Mouse (Mus musculus): ENCODE data around the gene Zfp106. TPM values are rescaled to one million over a fixed set of nuclear protein-coding genes. Genes with fewer than 3 reads are reported as not detected.

Gene Zfp106
- polyA plus RNA-seq, 1 experiment from 2014 or later, result 54.0 TPM

DNA sequence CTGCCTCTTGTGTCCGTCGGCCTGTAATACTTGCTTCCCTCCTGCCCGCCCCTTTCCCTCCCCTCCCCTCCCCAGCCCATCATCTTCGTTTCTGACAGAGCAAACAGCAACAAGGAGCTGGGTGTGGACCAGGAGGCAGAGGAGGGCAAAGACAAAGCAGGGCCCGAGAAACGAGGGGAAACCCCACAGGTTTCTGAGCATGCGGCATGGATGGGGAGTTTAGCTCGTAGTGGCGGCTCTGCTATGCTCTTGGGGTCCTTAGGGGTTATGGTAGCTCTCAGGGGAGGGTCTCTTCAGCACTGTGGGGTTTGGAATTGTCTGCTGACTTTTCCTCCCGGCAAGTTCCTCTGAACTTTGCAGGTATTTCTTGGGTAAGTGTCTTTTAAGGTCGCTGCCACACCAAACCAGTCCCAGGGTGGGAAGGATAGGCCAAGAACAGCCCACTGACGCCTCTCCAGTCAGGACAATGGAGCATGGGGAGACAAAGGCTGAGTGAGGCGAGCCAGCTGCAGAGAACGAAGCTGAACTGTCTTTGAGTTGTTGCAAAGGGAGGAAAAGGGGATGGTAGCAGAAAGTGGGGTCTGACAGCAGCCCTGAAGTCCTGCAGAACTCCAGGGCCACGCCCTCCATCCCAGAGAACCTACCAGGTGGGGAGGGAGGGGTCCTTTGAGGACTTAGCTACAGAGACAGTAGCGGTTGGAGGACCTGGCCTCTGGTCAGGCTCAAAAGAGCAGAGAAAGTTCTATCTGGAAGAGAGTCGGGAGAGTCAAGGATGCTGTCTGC lies 62.3 kb downstream of the Zfp106 start:
- WGBS, result 33% methylated on average over 17 of the region's 17 CpGs

DNA sequence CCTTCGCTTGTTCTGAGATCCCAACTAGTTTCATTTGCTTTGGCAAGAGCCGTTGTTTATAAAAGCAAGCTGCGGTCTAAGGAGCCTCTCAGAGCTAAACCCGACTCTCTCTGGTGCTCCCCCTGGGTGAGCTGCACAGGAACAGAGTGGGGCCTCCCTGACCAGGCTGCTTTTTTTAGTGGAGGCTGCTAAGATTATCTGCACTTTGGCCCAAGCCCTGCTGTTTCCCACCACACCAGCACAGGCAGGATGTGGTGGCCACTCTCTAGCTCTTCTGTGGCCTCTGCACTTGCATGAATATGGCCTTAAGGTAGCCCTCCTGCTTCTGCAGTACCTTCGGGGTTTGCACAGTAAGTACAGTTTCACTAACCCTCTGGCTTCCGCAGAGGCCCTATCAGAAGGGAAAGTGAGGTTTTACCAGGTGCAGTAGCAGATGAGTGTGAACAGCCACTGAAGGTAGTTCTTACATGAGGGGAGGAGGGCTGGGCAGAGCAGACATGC lies 63.6 kb downstream of the Zfp106 start:
- DNase-seq, result peak; percentile 53
- no peak overlapping the region for H3K4me3 ChIP-seq (ENCODE audit: low read depth, low read length)
- no peaks in the 10 kb centered on the region for H3K9me3 ChIP-seq (ENCODE audit: low read depth, low read length)
- 0 out of 2 replicates have a peak, but pooled peaks have one; percentile 39 for ATAC-seq (ENCODE audit: insufficient read depth)
- H3K27ac ChIP-seq (ENCODE audit: low read depth), result peak overlapping the region; percentile 20; the same call in 1 of the 2 replicates
- no peak for TF ChIP-seq CTCF (IDR thresholded peaks at IDR 0.05; ENCODE audit: low read depth)
- peak overlapping the region; percentile 5; the same call in 1 of the 2 replicates for H3K4me2 ChIP-seq
- no peaks in the 10 kb centered on the region for H3K27me3 ChIP-seq (ENCODE audit: insufficient read depth, low read length)
- no peak overlapping the region for H3K9ac ChIP-seq
- WGBS, result 36% methylated on average over 6 of the region's 6 CpGs
- peaks cover 7% of the 10 kb centered on the region; the same call in 1 of the 2 replicates for H3K4me1 ChIP-seq (ENCODE audit: insufficient read depth)
- H3K36me3 ChIP-seq (ENCODE audit: insufficient read depth), result peaks cover 2% of the 10 kb centered on the region; the same call in 1 of the 2 replicates

More for the DNA sequence above, 62.3 kb downstream of the Zfp106 start:
- no peaks in the 10 kb centered on the region for H3K9me3 ChIP-seq (ENCODE audit: low read depth, low read length)
- ATAC-seq (ENCODE audit: insufficient read depth), result no peak
- H3K4me3 ChIP-seq (ENCODE audit: low read depth, low read length), result no peak overlapping the region
- H3K9ac ChIP-seq, result no peak overlapping the region; the same call in 1 of the 2 replicates
- no peaks in the 10 kb centered on the region for H3K27me3 ChIP-seq (ENCODE audit: insufficient read depth, low read length)
- H3K27ac ChIP-seq (ENCODE audit: low read depth), result no peak overlapping the region
- no peak overlapping the region for H3K4me2 ChIP-seq
- no peak for TF ChIP-seq CTCF (IDR thresholded peaks at IDR 0.05; ENCODE audit: low read depth)
- peaks cover 15% of the 10 kb centered on the region; the same call in 1 of the 2 replicates for H3K36me3 ChIP-seq (ENCODE audit: insufficient read depth)
- DNase-seq, result no peak
- peaks cover 7% of the 10 kb centered on the region; the same call in 1 of the 2 replicates for H3K4me1 ChIP-seq (ENCODE audit: insufficient read depth)

DNA sequence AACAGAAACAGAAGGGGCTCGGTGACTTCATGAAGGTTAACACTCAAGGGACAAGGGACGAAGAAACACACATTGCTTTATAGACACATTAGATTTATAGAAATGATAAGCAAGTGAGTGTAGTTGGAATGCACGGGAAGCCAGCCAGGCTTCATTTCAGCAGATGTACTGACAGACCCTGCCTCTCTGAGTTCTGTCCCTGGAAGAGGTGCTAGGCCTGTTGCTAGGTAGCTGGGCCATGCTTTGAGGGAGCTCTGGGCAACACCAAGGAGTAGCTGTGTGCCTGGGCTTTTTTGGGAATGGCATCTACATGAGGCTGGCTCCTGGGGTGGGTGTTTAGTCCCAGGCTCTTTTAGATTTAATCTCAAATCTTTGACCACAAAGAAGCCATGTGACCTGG lies 67.1 kb downstream of the Zfp106 start:
- no peak for ATAC-seq (ENCODE audit: insufficient read depth)
- 41% methylated on average over 3 of the region's 3 CpGs for WGBS

DNA sequence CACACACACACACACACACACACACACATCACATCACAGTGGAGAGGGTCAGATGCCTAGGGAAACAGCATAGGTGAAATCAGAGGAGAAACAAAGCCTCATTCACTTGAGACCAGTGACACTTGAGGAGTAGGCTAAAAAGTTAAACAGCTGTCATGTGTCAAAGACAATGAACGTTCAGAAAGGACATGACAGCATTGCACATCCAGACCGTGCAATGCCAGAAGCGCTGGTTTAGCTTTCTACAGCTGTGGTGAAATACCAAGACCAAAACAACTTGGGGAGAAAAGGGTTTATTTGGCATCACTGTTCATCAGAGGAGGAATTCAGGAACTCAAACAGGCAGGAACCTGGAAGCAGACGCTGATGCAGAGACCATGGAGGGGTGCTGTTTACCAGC lies 70.4 kb downstream of the Zfp106 start:
- Histone ChIP-seq H3K9ac (no peak overlapping the region), H3K36me3 (ENCODE audit: insufficient read depth) (no peaks in the 10 kb centered on the region), H3K4me1 (ENCODE audit: insufficient read depth) (no peaks in the 10 kb centered on the region), H3K9me3 (ENCODE audit: low read depth, low read length) (no peaks in the 10 kb centered on the region), H3K4me3 (ENCODE audit: low read depth, low read length) (no peak overlapping the region), H3K27me3 (ENCODE audit: insufficient read depth, low read length) (no peaks in the 10 kb centered on the region), H3K4me2 (no peak overlapping the region), H3K27ac (ENCODE audit: low read depth) (no peak overlapping the region)
- WGBS, result 28% methylated on average over 4 of the region's 4 CpGs
- DNase-seq, result peak; percentile 40
- no peak for TF ChIP-seq CTCF (IDR thresholded peaks at IDR 0.05; ENCODE audit: low read depth)
- no peak for ATAC-seq (ENCODE audit: insufficient read depth)

More for the DNA sequence above, 67.1 kb downstream of the Zfp106 start:
- TF ChIP-seq CTCF (IDR thresholded peaks at IDR 0.05; ENCODE audit: low read depth), result no peak
- no peaks in the 10 kb centered on the region for H3K9me3 ChIP-seq (ENCODE audit: low read depth, low read length)
- no peaks in the 10 kb centered on the region for H3K36me3 ChIP-seq (ENCODE audit: insufficient read depth)
- H3K4me1 ChIP-seq (ENCODE audit: insufficient read depth), result peaks cover 7% of the 10 kb centered on the region; the same call in 1 of the 2 replicates
- no peak overlapping the region for H3K9ac ChIP-seq
- no peaks in the 10 kb centered on the region for H3K27me3 ChIP-seq (ENCODE audit: insufficient read depth, low read length)
- DNase-seq, result no peak
- no peak overlapping the region for H3K4me3 ChIP-seq (ENCODE audit: low read depth, low read length)
- H3K27ac ChIP-seq (ENCODE audit: low read depth), result no peak overlapping the region
- H3K4me2 ChIP-seq, result no peak overlapping the region

DNA sequence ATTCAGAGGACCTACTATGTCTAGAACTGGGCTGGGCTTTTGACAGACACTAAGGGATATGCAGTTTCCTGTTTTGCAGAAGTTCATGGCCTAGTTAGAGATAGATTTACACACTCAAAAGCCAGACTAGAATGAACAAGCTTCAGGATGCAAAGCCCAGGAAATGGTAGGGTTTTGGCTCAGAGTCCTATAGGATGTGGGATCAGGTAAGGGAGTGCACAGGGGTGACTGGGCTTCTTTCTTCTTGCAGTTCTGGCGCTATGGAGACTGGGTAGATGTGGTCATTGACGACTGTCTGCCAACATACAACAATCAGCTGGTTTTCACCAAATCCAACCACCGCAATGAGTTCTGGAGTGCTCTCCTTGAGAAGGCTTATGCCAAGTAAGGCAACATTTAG lies 79.4 kb downstream of the Zfp106 start:
- no peak for DNase-seq
- WGBS, result 88% methylated on average over 3 of the region's 3 CpGs

DNA sequence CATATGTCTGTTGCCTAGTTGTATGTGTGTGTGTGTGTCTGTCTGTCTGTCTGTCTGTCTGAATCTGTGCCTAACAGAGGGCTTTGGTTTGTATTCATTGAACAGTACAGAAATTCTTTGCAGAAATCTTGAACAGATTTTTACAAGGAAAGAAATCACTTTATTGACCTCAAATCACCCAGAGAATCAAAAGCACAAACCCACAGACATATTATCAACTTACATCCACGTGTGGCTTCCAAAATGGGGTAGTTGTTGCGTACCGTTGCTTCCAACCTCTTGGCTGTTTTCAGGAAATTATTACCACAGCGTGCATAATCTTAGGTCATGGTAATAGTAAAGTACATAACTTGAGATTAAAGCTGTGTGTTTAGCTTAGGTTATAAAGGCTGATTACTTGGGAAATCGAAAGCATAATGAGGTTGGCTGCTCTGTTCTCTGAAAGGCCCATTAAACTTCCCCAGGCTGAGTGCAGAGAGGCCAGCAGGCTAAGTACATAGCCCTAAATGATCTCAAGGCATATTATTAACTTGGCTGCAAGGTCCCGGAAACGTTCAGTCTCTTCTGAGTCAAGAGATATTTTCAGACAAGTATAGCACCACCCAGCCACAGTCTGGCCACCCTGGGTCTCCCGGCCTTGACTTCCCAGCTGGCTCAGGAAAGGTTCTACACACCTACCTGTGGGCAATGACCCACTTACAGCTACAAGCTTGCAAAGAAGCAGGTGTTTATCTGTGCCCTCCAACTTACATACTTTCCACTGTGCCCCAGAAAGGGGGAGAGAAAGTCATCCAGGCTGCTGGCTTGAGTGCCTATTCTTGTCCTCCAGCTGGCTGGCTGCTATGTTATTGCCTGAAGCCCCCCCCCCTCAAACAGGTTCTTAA lies 80.9 kb downstream of the Zfp106 start:
- DNase-seq, result no peak
- no peak overlapping the region for H3K4me3 ChIP-seq (ENCODE audit: low read depth, low read length)
- no peak overlapping the region for H3K27ac ChIP-seq (ENCODE audit: low read depth)
- H3K9ac ChIP-seq, result no peak overlapping the region
- no peaks in the 10 kb centered on the region for H3K4me1 ChIP-seq (ENCODE audit: insufficient read depth)
- no peaks in the 10 kb centered on the region for H3K27me3 ChIP-seq (ENCODE audit: insufficient read depth, low read length)
- no peaks in the 10 kb centered on the region for H3K9me3 ChIP-seq (ENCODE audit: low read depth, low read length)
- WGBS, result 64% methylated on average over 8 of the region's 8 CpGs
- no peak for ATAC-seq (ENCODE audit: insufficient read depth)
- H3K36me3 ChIP-seq (ENCODE audit: insufficient read depth), result no peaks in the 10 kb centered on the region
- TF ChIP-seq CTCF (IDR thresholded peaks at IDR 0.05; ENCODE audit: low read depth), result no peak
- H3K4me2 ChIP-seq, result no peak overlapping the region

More for the DNA sequence above, 79.4 kb downstream of the Zfp106 start:
- H3K4me3 ChIP-seq (ENCODE audit: low read depth, low read length), result no peak overlapping the region
- no peak for TF ChIP-seq CTCF (IDR thresholded peaks at IDR 0.05; ENCODE audit: low read depth)
- no peaks in the 10 kb centered on the region for H3K4me1 ChIP-seq (ENCODE audit: insufficient read depth)
- H3K4me2 ChIP-seq, result no peak overlapping the region
- H3K27me3 ChIP-seq (ENCODE audit: insufficient read depth, low read length), result no peaks in the 10 kb centered on the region
- ATAC-seq (ENCODE audit: insufficient read depth), result no peak
- H3K9me3 ChIP-seq (ENCODE audit: low read depth, low read length), result no peaks in the 10 kb centered on the region
- no peak overlapping the region for H3K9ac ChIP-seq
- H3K27ac ChIP-seq (ENCODE audit: low read depth), result no peak overlapping the region
- H3K36me3 ChIP-seq (ENCODE audit: insufficient read depth), result no peaks in the 10 kb centered on the region
